Mouse (Mus musculus): ENCODE results near the gene Gm20503.
A peak's percentile ranks its signal among the peaks of the same experiment; 100 is the strongest.

Gene Gm20503

GRCm38 (mm10) chr4:59007974-59008373 is 5.0 kb downstream of the Gm20503 start:
- no peak for DNase-seq

- DNase-seq: no peak
These were observed 6.2 kb downstream of the Gm20503 start for GRCm38 (mm10) chr4:59009186-59009585.

DNA sequence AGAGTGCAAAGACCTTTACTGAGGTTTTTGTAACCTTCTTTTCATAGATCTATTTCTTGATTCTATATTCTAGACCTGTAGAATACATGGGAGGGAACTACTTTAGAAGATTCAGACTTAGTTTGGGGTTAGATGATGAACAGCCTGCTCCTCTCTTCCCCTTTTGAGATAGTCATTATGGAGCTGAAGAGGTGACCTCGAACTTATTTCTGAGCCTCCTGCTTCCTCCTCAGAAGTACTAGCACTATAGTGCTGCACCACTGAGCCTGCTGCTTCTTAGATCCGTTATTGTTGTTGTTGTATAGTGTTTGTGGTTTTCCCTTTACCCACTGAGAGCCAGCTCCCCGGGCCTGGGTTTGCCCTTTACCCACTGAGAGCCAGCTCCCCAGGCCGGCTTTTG is 6.7 kb downstream of the Gm20503 start:
- DNase-seq: no peak

- DNase-seq: no peak
These were observed 8.4 kb downstream of the Gm20503 start for GRCm38 (mm10) chr4:59011446-59011845.

- no peak for DNase-seq
These were observed 12.2 kb downstream of the Gm20503 start for GRCm38 (mm10) chr4:59015181-59015580.

GRCm38 (mm10) chr4:59016922-59017321 is 13.9 kb downstream of the Gm20503 start:
- DNase-seq: no peak

DNA sequence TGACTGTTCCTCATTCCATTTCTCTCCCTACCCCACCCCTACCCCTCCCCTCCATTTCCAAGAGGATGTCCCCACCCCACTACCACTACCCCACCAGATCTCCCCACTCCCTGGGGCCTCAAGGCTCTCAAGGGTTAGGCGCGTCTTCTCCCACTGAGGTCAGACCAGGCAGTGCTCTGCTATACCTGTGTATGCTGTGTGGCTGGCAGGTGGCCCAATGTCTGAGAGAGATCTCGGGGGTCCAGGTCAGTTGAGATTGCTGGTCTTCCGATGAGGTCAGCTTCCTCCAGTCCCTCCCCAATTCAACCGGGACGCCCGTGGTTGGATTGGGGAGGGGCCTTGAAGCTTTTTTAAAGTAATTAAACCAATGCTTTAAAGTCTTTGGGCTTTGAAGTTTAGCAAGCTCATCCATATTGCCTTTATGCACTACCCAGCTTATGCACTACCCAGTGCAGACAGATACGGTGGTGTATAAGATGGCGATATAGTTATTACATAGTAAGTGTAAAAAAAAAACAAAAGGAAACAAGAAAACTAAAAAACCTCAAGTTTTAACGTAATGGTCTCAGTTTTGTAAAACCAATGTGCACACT is 31.4 kb downstream of the Gm20503 start:
- DNase-seq: no peak

DNA sequence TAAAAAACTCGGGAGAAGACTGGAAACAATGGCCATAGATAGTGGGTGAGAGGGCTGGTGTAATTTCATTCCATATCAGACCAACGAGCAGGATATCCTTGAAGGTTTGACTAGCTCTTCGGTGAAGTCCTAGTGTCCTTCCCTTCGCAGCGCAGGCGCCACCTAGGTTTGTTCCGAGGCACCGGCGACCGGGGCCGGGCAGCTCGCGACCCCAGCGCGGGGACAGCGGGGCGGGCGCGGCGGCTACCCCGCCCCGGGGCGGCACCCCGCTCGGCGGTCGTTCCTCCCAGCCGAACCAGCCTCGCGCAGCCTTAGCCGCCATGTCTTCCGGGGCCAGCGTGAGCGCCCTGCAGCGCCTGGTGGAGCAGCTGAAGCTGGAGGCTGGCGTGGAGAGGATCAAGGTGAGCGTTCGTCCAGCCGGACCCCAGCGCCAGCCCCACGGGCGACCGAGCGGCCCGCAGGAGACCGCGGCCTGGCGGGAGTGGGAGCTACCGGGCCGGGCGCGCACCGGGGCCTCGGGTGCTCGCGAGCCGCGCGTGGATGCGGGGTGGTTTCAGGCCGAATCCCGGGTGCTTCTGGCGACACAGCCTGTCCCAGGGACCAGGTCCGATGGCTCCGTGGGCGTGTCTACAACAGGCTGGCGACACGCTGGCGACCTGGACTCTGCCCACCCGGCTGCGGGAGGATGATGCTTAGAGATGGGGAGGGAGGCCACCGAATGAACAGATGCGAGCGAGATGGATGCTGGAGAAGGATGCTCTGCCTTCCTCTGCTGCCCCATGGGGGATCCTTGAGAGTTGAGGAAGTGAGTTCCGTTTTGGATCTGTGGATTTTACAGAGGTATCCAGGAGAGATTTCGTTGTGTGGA is 32.1 kb downstream of the Gm20503 start, which contains the start of gene Gng10:
Gene Gng10 (plus strand): TSS at position 171 of the 868 bp plus-strand sequence.
- peak; percentile 71 for DNase-seq

DNA sequence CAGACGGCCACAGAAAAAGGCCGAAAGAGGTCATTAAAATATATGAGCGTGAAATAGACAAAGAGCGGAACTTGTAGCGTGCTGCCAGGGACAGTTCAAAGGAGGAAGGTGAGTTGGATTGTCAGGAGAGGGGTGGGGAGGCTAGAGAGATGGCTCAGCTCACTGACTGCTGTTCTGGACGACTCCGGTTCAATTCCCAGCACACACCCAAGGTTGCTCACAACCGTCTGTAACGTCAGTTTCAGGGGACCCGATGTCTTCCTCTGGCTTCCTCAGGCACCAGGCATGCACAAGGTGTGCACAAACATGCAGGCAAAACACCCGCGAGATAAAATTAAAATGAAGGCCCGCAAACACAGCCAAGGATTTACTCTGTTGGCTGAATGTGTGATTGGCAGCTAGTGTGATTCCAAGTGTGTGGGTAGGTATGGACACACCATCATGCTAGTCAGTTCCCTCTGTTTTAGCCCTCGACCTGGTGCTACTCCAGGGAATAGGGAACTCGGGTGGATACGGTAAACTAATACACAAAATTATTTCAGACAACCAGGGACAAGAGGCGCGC is 32.9 kb downstream of the Gm20503 start:
- no peak for DNase-seq

DNA sequence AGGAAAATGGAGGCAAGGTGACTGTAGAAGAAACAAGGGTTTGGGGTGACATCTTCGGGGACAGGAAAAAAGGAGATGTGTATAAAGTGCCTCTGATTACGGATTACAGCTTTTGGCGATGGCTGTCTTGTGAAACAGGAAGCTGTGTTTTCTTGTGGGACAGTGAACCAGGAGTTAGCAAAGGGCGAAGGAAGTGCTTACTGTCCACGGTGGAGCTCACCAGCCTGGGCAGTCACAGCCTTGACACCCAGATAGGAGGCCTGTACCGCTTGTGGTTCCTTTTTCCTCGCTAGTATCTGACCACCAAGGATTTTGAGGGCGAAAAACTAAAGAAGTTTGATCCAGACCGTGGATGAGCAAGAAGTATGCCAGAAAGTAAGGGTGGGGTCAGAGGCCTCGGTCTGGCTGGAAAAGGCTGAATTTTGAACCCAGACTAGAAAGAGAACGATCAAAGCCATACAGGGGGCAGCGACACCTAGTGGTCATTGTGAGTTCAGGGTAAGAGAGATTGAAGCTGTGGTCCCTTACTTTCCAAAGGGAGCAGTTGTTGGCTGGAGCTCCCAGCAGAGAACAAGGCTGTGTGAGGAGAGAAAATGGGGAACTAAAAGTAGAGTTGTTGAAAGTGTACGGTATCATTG is 33.6 kb downstream of the Gm20503 start:
- DNase-seq: peak; percentile 78

GRCm38 (mm10) chr4:59037525-59037924 is 34.5 kb downstream of the Gm20503 start:
- no peak for DNase-seq

- DNase-seq: no peak
These were observed 37.6 kb downstream of the Gm20503 start for GRCm38 (mm10) chr4:59040397-59041287.

- no peak for DNase-seq
These were observed 40.1 kb downstream of the Gm20503 start for GRCm38 (mm10) chr4:59043074-59043473.

DNA sequence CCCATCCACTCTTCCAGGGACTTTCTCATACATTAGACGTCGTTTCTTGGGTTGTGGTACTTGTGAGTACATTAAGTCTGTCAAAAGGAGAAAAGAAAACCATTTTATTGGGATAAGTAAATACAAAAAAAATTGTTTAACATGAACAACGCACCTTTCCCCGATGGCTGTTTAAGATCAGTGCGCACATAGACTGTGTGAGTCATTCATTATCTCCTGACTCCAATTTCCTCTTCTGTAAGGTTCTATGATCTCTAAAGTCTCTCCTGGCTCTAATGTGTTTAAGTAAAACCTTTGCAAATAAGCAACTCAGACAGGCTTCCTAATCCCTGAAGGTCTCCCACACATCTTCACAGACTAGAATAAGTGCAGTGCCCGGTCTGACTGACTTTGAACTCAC is 40.9 kb downstream of the Gm20503 start:
- no peak for DNase-seq

DNA sequence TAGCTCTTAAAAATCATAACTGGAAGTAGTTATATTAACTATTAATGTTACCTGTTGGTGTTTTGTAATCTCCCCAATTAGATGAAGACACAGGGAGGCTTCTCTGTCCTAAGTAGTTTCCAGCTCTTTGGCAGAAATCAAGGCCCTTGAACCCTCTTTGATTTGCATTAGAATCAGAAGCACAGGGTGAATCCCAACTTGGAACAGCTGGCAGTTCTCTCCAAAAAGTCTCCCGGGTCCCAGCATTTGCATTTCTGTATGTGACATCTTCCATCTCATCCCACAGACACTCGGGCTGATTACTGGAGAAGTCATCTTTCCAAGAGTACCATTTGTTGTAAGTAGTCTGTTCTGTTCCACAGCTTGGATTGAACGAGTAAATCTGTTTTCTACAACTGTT is 44.2 kb downstream of the Gm20503 start:
- no peak for DNase-seq

GRCm38 (mm10) chr4:59051081-59051480 is 48.1 kb downstream of the Gm20503 start:
- DNase-seq: no peak

- DNase-seq: no peak
These were observed 54.9 kb downstream of the Gm20503 start for GRCm38 (mm10) chr4:59057929-59058328.

DNA sequence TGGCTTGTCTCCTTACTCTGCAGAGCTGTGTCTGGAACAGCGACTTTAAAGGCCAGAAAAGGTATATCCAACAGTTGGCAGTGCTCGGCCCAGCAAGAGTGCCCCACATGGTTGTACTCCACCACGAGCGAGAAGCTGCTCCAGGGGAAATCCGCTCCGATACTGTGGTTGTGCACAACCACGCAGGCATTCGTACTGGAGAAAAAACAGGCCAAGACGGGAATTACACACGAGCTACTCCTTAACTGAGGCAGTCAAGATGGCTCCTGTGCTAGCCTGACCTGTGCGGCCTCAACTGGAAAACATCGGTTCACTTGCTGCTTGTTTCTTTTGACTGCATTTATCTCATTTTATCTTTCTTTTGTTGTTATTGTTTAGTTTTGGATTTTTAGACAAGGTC is 59.5 kb downstream of the Gm20503 start:
- DNase-seq: no peak

DNA sequence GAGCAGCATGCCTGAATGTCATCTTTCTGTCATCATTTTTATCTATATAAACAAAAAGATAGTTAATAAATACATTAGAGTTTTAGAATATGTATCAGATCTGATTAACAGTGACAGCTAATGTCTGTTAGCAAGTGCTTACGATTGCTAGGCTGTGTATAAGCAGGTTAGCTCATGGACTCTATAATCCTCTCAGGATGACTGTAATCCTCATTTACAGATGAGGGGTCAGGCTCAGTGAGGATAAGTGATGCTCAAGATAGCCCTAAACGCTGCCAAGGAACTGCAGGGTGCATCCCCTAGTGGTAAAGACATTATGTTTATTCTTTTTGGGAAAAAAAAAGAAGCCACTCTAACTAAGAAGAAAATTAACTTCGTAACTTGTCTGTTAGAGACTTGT is 66.3 kb downstream of the Gm20503 start:
- no peak for DNase-seq

DNA sequence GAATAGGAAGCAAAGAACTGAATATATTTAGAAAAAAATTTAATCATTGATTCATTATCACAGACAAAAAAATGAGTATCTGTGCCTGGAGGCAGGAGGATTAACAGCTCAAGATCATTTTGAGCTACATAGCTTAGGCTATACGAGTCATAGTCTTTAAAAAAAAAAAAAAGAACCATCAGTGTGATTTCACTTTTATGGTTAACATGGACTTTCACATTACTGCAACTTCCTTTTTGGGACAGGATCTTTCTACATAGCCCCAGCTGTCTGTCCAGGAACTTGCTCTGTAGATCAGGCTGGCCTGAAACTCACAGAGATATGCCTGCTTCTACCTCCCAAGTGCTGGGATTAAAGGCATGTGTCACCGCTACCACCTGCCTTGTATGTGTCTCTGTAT is 80.4 kb downstream of the Gm20503 start:
- DNase-seq: no peak

- DNase-seq: no peak
These were observed 86.4 kb downstream of the Gm20503 start for GRCm38 (mm10) chr4:59089391-59089790.

All from kidney, adult 18-20 months (tissue).